Mouse (Mus musculus) urinary bladder, postnatal 36 days (tissue): ENCODE data around the gene Tcf7l1.

Experiments used
- DNase-seq, 2 experiments: peaks; one replicate each; pipeline ENCODE4 v3.0.0; 2022; ENCODE audit warnings: low spot score in 2 of 2, mixed read lengths in 1 of 2

Tcf7l1 gene

GRCm38 (mm10) chr6:72699467-72700126 is 89.5 kb downstream of the Tcf7l1 start:
- DNase-seq = no peak

- no peak for DNase-seq
Observed at GRCm38 (mm10) chr6:72698559-72698958, 90.5 kb downstream of the Tcf7l1 start.

GRCm38 (mm10) chr6:72696601-72697335 is 92.3 kb downstream of the Tcf7l1 start:
- no peak for DNase-seq

GRCm38 (mm10) chr6:72694791-72695204 is 94.3 kb downstream of the Tcf7l1 start:
- no peak for DNase-seq

- DNase-seq = no peak
Observed at GRCm38 (mm10) chr6:72694047-72694790, 94.8 kb downstream of the Tcf7l1 start.

GRCm38 (mm10) chr6:72692469-72692868 is 96.6 kb downstream of the Tcf7l1 start:
- DNase-seq = no peak

- DNase-seq = no peak
Observed at GRCm38 (mm10) chr6:72691549-72691948, 97.5 kb downstream of the Tcf7l1 start.

- no peak for DNase-seq
Observed at GRCm38 (mm10) chr6:72690595-72690994, 98.5 kb downstream of the Tcf7l1 start.

GRCm38 (mm10) chr6:72690001-72690400 is 99.1 kb downstream of the Tcf7l1 start:
- DNase-seq = no peak

- no peak for DNase-seq
Observed at GRCm38 (mm10) chr6:72689046-72689445, 100.0 kb downstream of the Tcf7l1 start.

GRCm38 (mm10) chr6:72685165-72685564 is 103.9 kb downstream of the Tcf7l1 start:
- DNase-seq = peak in 1 of 2 experiments; percentile 32

- DNase-seq = no peak
Observed at GRCm38 (mm10) chr6:72684260-72684805, 104.7 kb downstream of the Tcf7l1 start.

GRCm38 (mm10) chr6:72682238-72682637 is 106.8 kb downstream of the Tcf7l1 start:
- DNase-seq = no peak

GRCm38 (mm10) chr6:72680936-72681335 is 108.1 kb downstream of the Tcf7l1 start:
- no peak for DNase-seq

- DNase-seq = peak in 1 of 2 experiments; percentile 43
Observed at GRCm38 (mm10) chr6:72678631-72679030, 110.4 kb downstream of the Tcf7l1 start.

GRCm38 (mm10) chr6:72677510-72678220 is 111.4 kb downstream of the Tcf7l1 start:
- peak; percentile 65 to 67 for DNase-seq

- no peak for DNase-seq
Observed at GRCm38 (mm10) chr6:72677079-72677478, 112.0 kb downstream of the Tcf7l1 start.

- no peak for DNase-seq
Observed at GRCm38 (mm10) chr6:72676376-72676775, 112.7 kb downstream of the Tcf7l1 start.

- DNase-seq = no peak
Observed at GRCm38 (mm10) chr6:72673751-72674150, 115.3 kb downstream of the Tcf7l1 start.

- no peak for DNase-seq
Observed at GRCm38 (mm10) chr6:72671129-72671528, 117.9 kb downstream of the Tcf7l1 start.

- DNase-seq = peak; percentile 65 to 74
Observed at GRCm38 (mm10) chr6:72667021-72667420, 122.0 kb downstream of the Tcf7l1 start.

GRCm38 (mm10) chr6:72664290-72664689 is 124.8 kb downstream of the Tcf7l1 start:
- DNase-seq = no peak
